Mouse (Mus musculus): ENCODE data around the gene Hrh3. TPM values are rescaled to one million over a fixed set of nuclear protein-coding genes. Genes with fewer than 3 reads are reported as not detected.
A peak's percentile ranks its signal among the peaks of the same experiment; 100 is the strongest.

Hrh3 gene
- not detected in 2 replicates for polyA plus RNA-seq (2012; ENCODE audit: insufficient read depth, low replicate concordance)

DNA sequence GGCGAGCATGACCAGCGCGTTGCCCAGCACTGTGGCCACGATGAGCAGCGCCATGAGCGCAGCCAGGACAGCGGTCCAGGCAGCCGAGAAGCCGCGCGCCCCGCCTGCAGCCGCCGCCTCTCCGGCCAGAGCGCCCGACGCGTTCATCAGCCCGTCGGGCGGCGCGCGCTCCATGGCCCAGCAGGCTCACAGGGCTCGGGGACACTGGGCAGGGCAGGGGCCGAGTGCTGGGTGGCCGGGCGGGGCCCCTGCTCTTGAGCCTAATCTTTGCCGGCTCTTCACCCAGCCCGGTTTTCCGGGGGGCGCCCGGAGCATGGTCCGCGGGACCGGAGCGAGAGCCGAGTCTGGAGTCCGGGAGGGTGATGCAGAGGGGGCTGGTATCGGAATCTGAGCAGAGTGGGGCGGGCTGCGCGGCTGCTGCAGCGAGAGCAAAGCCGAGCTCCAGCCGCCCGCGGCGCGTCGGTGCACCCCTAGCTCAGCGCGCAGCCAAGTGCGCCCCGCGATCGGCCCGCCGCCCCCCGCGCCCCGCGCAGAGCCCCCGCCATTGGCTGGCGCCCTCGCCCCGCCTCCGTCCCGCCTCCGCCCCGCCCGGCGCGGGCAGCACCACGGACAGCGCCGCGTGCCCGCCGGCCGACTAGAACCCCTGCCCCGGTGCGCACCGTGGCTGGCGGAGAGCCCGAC is at the start of gene Hrh3:
TSS of gene Hrh3 (minus strand) at position 511 of the 681 bp plus-strand sequence.
- Histone ChIP-seq H3K4me3 (replicated peaks) (peak within 1 kb of the TSS; percentile 89), H3K4me1 (peaks cover 73% of the 10 kb centered on the region), H3K27me3 (replicated peaks) (peaks cover 80% of the 10 kb centered on the region), H3K9me3 (no peaks in the 10 kb centered on the region), H3K36me3 (replicated peaks; ENCODE audit: low read length) (no peaks in the 10 kb centered on the region)
- no peak for TF ChIP-seq FLI1 (IDR thresholded peaks at IDR 0.05; ENCODE audit: low read length)
- TF ChIP-seq GATA1 (IDR thresholded peaks at IDR 0.05; ENCODE audit: borderline replicate concordance, low read length), result no peak

DNA sequence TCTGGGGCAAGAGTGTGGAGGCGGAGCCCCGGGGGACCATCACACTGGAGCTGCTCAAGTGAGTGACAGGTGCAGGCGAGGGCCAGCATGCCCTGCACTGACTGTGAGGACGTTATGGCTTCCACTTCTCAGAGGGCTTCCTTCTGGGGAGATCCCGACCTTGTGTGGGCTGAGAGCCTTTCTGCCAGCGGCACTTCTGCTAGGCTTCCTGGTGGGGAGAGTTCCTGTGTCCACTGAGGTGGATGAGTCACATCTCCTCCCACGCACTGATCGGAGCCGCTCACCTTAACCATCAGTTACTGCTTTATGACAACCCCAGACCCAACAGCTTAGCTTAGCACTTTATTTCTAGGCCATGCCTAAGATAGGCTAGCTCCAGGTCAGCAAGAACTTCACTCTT is 44.3 kb upstream of the Hrh3 start:
- Histone ChIP-seq H3K9me3 (no peaks in the 10 kb centered on the region), H3K4me3 (replicated peaks) (no peak overlapping the region), H3K4me1 (peaks cover 8% of the 10 kb centered on the region), H3K36me3 (replicated peaks; ENCODE audit: low read length) (peaks cover 100% of the 10 kb centered on the region), H3K27me3 (replicated peaks) (no peaks in the 10 kb centered on the region)
- TF ChIP-seq GATA1 (IDR thresholded peaks at IDR 0.05; ENCODE audit: borderline replicate concordance, low read length) (no peak), FLI1 (IDR thresholded peaks at IDR 0.05; ENCODE audit: low read length) (no peak)

DNA sequence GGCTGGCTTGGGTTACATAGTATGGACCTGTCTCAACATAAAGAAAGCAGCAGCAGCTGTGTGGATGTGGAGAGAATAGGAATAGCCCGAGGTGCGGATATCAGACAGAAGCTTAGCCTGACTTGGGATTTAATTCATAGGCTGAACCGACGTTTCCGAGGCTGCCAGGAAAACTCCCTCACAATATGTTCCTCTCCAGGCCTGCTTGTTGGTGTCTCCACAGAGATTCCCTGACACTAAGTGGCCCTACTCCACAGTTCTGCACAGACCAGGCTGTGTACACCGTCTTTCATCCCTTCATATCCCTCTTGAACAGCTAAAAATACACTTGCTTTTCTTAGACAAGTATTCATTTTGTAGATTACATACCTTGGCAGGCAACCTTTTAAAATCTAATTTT is 43.1 kb upstream of the Hrh3 start:
- Histone ChIP-seq H3K4me1 (peaks cover 8% of the 10 kb centered on the region), H3K36me3 (replicated peaks; ENCODE audit: low read length) (peaks cover 98% of the 10 kb centered on the region), H3K9me3 (no peaks in the 10 kb centered on the region), H3K4me3 (replicated peaks) (no peak overlapping the region), H3K27me3 (replicated peaks) (no peaks in the 10 kb centered on the region)
- TF ChIP-seq FLI1 (IDR thresholded peaks at IDR 0.05; ENCODE audit: low read length) (no peak), GATA1 (IDR thresholded peaks at IDR 0.05; ENCODE audit: borderline replicate concordance, low read length) (no peak)

DNA sequence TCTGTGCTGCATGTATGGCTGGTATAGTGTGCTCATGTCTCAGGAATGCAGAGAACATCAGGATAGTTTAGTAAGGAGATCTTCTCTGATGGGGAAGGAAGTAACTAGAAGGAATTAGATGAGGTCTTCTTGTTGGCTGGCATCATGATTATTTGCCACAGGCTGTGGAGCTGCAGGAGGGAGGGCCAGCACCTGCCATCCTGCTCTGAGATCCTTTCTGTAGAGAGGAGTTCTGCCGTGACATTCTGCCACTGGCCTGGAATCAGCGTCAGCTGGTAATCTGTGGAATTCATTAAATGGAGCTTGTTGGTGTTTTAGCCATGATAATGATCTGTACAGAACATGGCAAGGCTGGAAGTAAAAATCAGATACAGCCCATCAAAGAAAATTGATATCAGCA is 41.8 kb upstream of the Hrh3 start:
- H3K4me3 ChIP-seq (replicated peaks), result no peak overlapping the region
- H3K4me1 ChIP-seq, result peaks cover 8% of the 10 kb centered on the region
- peaks cover 98% of the 10 kb centered on the region for H3K36me3 ChIP-seq (replicated peaks; ENCODE audit: low read length)
- no peaks in the 10 kb centered on the region for H3K27me3 ChIP-seq (replicated peaks)
- TF ChIP-seq FLI1 (IDR thresholded peaks at IDR 0.05; ENCODE audit: low read length) (no peak), GATA1 (IDR thresholded peaks at IDR 0.05; ENCODE audit: borderline replicate concordance, low read length) (no peak)
- no peaks in the 10 kb centered on the region for H3K9me3 ChIP-seq

DNA sequence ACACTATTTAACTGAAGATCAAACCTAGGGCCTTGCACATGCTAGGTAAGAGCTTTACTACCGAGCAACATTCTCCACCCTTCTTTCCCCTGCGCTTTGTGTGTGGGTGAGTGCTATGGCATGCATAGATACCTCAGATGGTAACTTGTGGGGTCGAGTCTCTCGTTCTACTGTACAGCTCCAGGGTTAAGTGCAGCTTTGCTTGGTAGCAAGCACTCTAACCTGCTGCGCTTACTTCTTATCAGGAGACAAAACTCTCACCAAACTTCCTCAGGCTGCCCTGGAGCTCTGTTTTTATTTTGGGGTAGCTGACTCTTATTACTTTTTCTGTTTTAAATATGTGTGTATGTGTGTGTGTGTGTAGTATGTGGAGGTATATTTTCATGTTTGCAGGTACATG is 31.1 kb upstream of the Hrh3 start:
- TF ChIP-seq FLI1 (IDR thresholded peaks at IDR 0.05; ENCODE audit: low read length), result no peak
- no peak for TF ChIP-seq GATA1 (IDR thresholded peaks at IDR 0.05; ENCODE audit: borderline replicate concordance, low read length)
- Histone ChIP-seq H3K27me3 (replicated peaks) (no peaks in the 10 kb centered on the region), H3K4me3 (replicated peaks) (no peak overlapping the region), H3K36me3 (replicated peaks; ENCODE audit: low read length) (peaks cover 39% of the 10 kb centered on the region), H3K4me1 (peaks cover 37% of the 10 kb centered on the region), H3K9me3 (no peaks in the 10 kb centered on the region)

DNA sequence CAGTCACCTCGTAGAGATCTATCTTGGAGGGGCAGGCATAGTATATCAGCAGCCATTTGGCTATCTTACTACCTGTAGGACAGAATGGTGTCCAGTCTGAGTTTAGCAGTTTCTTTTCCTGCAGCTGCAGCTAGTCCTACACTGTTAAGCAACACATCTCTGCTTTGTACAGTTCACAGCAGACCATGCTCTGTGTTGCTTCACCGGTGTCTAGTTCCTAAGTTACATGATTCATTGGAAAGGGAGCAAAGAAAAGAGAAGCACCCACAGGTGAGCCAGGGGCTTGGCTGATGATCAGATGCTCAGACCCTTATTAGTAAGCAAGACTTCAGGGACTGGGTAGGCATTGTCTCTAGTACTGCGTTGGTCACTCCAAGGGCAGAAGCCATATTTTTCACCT is 29.6 kb upstream of the Hrh3 start:
- Histone ChIP-seq H3K4me3 (replicated peaks) (no peak overlapping the region), H3K4me1 (peaks cover 42% of the 10 kb centered on the region), H3K9me3 (no peaks in the 10 kb centered on the region), H3K27me3 (replicated peaks) (no peaks in the 10 kb centered on the region), H3K36me3 (replicated peaks; ENCODE audit: low read length) (peaks cover 24% of the 10 kb centered on the region)
- TF ChIP-seq GATA1 (IDR thresholded peaks at IDR 0.05; ENCODE audit: borderline replicate concordance, low read length) (no peak), FLI1 (IDR thresholded peaks at IDR 0.05; ENCODE audit: low read length) (no peak)

DNA sequence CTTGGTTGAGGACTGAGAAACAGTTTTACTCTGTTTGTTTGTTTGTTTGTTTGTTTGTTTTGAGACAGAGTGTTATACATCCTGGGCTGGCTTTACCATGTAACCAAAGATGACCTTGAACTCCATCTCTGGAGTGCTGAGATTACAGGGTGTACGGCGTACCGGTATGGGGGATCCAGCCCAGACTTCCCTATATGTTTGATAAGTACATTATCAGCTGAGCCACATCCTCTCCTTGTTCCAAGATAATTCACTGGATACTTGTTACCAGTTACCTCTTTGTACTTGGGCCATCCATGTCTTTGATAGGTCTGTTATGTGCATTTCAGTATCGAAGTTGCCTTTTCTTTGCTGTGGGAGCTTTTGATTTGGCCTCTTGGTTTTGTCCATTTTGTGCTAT is 28.9 kb upstream of the Hrh3 start:
- TF ChIP-seq GATA1 (IDR thresholded peaks at IDR 0.05; ENCODE audit: borderline replicate concordance, low read length) (no peak), FLI1 (IDR thresholded peaks at IDR 0.05; ENCODE audit: low read length) (no peak)
- H3K27me3 ChIP-seq (replicated peaks), result no peaks in the 10 kb centered on the region
- H3K4me1 ChIP-seq, result peaks cover 45% of the 10 kb centered on the region
- H3K4me3 ChIP-seq (replicated peaks), result no peak overlapping the region
- peaks cover 18% of the 10 kb centered on the region for H3K36me3 ChIP-seq (replicated peaks; ENCODE audit: low read length)
- no peaks in the 10 kb centered on the region for H3K9me3 ChIP-seq

DNA sequence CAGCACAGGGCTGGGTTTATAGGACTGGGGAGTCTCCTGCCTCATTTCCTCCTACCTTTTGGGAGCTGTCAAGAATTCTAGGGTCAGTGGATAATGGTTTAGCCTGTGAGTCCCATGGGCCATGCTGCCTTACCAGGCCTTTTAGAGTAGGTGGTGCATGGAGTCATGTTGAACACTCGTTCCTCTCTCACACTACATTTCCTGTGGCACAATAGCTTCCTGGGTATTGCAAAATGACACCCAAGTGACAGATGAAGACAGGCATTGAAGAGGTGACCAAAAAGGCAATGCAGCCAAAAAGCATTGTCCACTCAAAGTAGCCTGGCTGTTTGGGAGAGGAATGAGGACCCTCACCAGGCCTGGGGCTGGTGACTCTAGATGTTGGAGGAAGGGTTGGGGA is 23.4 kb upstream of the Hrh3 start:
- Histone ChIP-seq H3K4me3 (replicated peaks) (peak overlapping the region; percentile 20), H3K9me3 (peaks cover 6% of the 10 kb centered on the region), H3K27me3 (replicated peaks) (no peaks in the 10 kb centered on the region), H3K4me1 (peaks cover 47% of the 10 kb centered on the region), H3K36me3 (replicated peaks; ENCODE audit: low read length) (peaks cover 18% of the 10 kb centered on the region)
- TF ChIP-seq GATA1 (IDR thresholded peaks at IDR 0.05; ENCODE audit: borderline replicate concordance, low read length) (no peak), FLI1 (IDR thresholded peaks at IDR 0.05; ENCODE audit: low read length) (no peak)

DNA sequence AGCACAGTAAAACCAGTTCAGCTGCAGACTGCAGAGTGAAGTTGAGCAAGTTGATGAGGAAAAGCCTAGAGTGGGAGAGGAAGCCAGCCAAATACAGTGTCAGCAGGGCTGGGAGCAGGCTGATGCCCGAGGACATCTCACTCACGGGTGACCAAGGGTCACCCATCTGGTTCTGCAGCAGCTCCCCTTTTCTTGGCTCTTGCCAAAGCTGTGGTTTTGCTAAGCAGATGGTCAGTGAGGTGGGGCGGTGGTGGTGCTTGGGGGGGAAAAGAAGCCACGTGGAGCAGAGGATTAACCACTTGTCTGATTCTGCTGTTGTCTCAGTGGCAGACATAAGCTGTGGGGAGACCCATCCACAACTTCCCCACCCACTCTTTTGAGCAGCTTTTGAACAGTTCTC is 21.9 kb upstream of the Hrh3 start:
- no peaks in the 10 kb centered on the region for H3K27me3 ChIP-seq (replicated peaks)
- peaks cover 44% of the 10 kb centered on the region for H3K4me1 ChIP-seq
- H3K9me3 ChIP-seq, result peaks cover 6% of the 10 kb centered on the region
- no peak for TF ChIP-seq FLI1 (IDR thresholded peaks at IDR 0.05; ENCODE audit: low read length)
- no peak for TF ChIP-seq GATA1 (IDR thresholded peaks at IDR 0.05; ENCODE audit: borderline replicate concordance, low read length)
- peaks cover 18% of the 10 kb centered on the region for H3K36me3 ChIP-seq (replicated peaks; ENCODE audit: low read length)
- H3K4me3 ChIP-seq (replicated peaks), result peak overlapping the region; percentile 57

DNA sequence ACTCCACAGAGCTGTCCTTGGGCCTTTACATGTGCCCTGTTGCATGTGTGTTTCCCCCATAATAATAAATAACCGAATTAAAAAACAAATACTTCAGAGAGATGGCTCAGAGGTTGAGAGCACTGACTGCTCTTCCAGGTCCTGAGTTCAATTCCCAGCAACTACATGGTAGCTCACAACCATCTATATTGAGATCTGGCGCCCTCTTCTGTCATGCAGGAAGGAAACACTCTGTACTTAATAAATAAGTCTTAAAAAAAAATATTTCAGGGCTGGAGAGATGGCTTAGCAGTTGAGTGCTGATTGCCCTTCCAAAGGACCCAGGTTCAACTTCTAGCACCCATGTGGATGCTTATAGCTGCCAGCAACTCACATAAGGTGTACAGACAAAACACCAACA is 19.9 kb upstream of the Hrh3 start:
- TF ChIP-seq GATA1 (IDR thresholded peaks at IDR 0.05; ENCODE audit: borderline replicate concordance, low read length) (no peak), FLI1 (IDR thresholded peaks at IDR 0.05; ENCODE audit: low read length) (no peak)
- H3K4me1 ChIP-seq, result peaks cover 56% of the 10 kb centered on the region
- H3K9me3 ChIP-seq, result peaks cover 6% of the 10 kb centered on the region
- no peak overlapping the region for H3K4me3 ChIP-seq (replicated peaks)
- no peaks in the 10 kb centered on the region for H3K27me3 ChIP-seq (replicated peaks)
- peaks cover 18% of the 10 kb centered on the region for H3K36me3 ChIP-seq (replicated peaks; ENCODE audit: low read length)

Measured in megakaryocyte, embryonic 14.5 days (primary cell).